Mouse (Mus musculus) liver, embryonic 14.5 days (tissue): ENCODE results near the gene Rras2. TPM values are rescaled to one million over a fixed set of nuclear protein-coding genes. Genes with fewer than 3 reads are reported as not detected.
A peak's percentile ranks its signal among the peaks of the same experiment; 100 is the strongest.

Experiments
- ATAC-seq: fragments of 200-750 bp; cut with Nextera tagmentation; 2 replicates; pipeline ENCODE4 v1.8.0; 2017; ENCODE audit warnings: moderate number of reproducible peaks, mild to moderate bottlenecking, moderate library complexity; ENCODE audit not compliant: insufficient read depth
- DNase-seq, 3 experiments: peaks; one replicate each; pipeline ENCODE4 v3.0.0-alpha.2; 2012 to 2013; ENCODE audit warnings: low read depth in 3 of 3, low spot score in 3 of 3
- H3K27ac ChIP-seq: fragments of 300-500 bp; sonication (generic); 2 replicates; pipeline ENCODE4 v1.5.1; 2014; ENCODE audit warnings: moderate library complexity, mild to moderate bottlenecking, control low read depth, inconsistent platforms
- H3K27me3 ChIP-seq: fragments of 300-500 bp; sonication (generic); 2 replicates; pipeline ENCODE4 v1.6.1; 2014; ENCODE audit warnings: mild to moderate bottlenecking, low read length, moderate library complexity; ENCODE audit not compliant: control insufficient read depth, insufficient read depth
- H3K36me3 ChIP-seq: fragments of 300-500 bp; sonication (generic); replicated peaks from 2 replicates; pipeline ENCODE4 v1.6.1; 2014; ENCODE audit warnings: low read depth; ENCODE audit not compliant: control insufficient read depth, insufficient read depth
- H3K4me1 ChIP-seq, 2 experiments: fragments of 200-500 bp in 1 of 2; fragments of 300-500 bp in 1 of 2; sonication (generic) in 1 of 2; replicated peaks; 2 replicates each; pipeline ENCODE4 v1.6.1; 2012 to 2014; ENCODE audit warnings: antibody characterized with exemption in 1 of 2, inconsistent platforms in 1 of 2, low read length in 1 of 2; ENCODE audit not compliant: control insufficient read depth in 2 of 2, insufficient read depth in 2 of 2
- H3K4me2 ChIP-seq: fragments of 300-500 bp; sonication (generic); 2 replicates; pipeline ENCODE4 v1.6.1; 2014; ENCODE audit warnings: low read depth, mild to moderate bottlenecking, control low read depth, moderate library complexity
- H3K4me3 ChIP-seq, 2 experiments: fragments of 200-500 bp in 1 of 2; fragments of 300-500 bp in 1 of 2; sonication (generic) in 1 of 2; 2 replicates each; pipeline ENCODE4 v1.5.1; 2012 to 2014; ENCODE audit warnings: low read depth in 2 of 2, low read length in 2 of 2, mild to moderate bottlenecking in 2 of 2, control low read depth in 1 of 2, inconsistent platforms in 1 of 2, moderate library complexity in 1 of 2; ENCODE audit not compliant: insufficient read depth in 1 of 2
- H3K9ac ChIP-seq: fragments of 300-500 bp; sonication (generic); replicated peaks from 2 replicates; pipeline ENCODE4 v1.6.1; 2014; ENCODE audit warnings: mild to moderate bottlenecking, control low read depth, moderate library complexity
- H3K9me3 ChIP-seq: fragments of 300-500 bp; sonication (generic); 2 replicates; pipeline ENCODE4 v1.6.1; 2016; ENCODE audit warnings: low read length, mixed read lengths; ENCODE audit not compliant: control insufficient read depth
- CTCF ChIP-seq: IDR thresholded peaks from 2 replicates; pipeline ENCODE4 v1.5.1; 2016; ENCODE audit warnings: antibody characterized with exemption, low read depth, control low read depth
- EP300 ChIP-seq: IDR thresholded peaks from 2 replicates; pipeline ENCODE4 v1.6.1; 2016; ENCODE audit warnings: antibody characterized with exemption, low read depth
- WGBS: fragments of 180-500 bp; shearing (Covaris S2); extraction: QIAGEN DNeasy Blood & Tissue Kit; methylation state at CpG from one replicate; pipeline ENCODE4 v1.1.7; 2014; ENCODE audit not compliant: insufficient replicate concordance; 5-methylcytosine and 5-hydroxymethylcytosine counted together
- polyA plus RNA-seq, 2 experiments: library from polyadenylated mRNA; depleted of rRNA in 1 of 2; stranded (reverse) in 1 of 2; unstranded in 1 of 2; fragments of >200 nt; fragmentation: Nextera tagmentation in 1 of 2; extraction: Ambion mirVana in 1 of 2; gene quantifications; 2 replicates each; pipeline versions ENCODE4 v1.2.1 to v1.2.3; 2012 to 2014

Rras2 gene
- polyA plus RNA-seq, 2 experiments: 5.3 to 7.9 TPM

- ATAC-seq: no peak
- no peak overlapping the region for H3K9ac ChIP-seq
- TF ChIP-seq CTCF: no peak
- no peak for TF ChIP-seq EP300
- no peaks in the 10 kb centered on the region for H3K36me3 ChIP-seq
- no peaks in the 10 kb centered on the region for H3K9me3 ChIP-seq
- WGBS: 30% methylated on average over 5 of the region's 5 CpGs
- no peaks in the 10 kb centered on the region; the same call in 1 of the 2 replicates for H3K27me3 ChIP-seq
- H3K4me1 ChIP-seq: no peaks in the 10 kb centered on the region
- H3K27ac ChIP-seq: no peak overlapping the region
- H3K4me3 ChIP-seq: no peak overlapping the region
- no peak overlapping the region for H3K4me2 ChIP-seq
- no peak for DNase-seq
Observed at GRCm38 (mm10) chr7:114133957-114134356, 16.4 kb upstream of the Rras2 start.

GRCm38 (mm10) chr7:114132316-114132715 lies 14.7 kb upstream of the Rras2 start:
- Histone ChIP-seq H3K9ac (no peak overlapping the region), H3K4me3 (no peak overlapping the region), H3K9me3 (no peaks in the 10 kb centered on the region), H3K4me1 (no peaks in the 10 kb centered on the region), H3K4me2 (no peak overlapping the region), H3K27ac (no peak overlapping the region), H3K27me3 (no peaks in the 10 kb centered on the region; the same call in 1 of the 2 replicates), H3K36me3 (no peaks in the 10 kb centered on the region)
- 59% methylated on average over 8 of the region's 8 CpGs for WGBS
- DNase-seq: no peak
- no peak for ATAC-seq
- TF ChIP-seq EP300 (no peak), CTCF (no peak)

DNA sequence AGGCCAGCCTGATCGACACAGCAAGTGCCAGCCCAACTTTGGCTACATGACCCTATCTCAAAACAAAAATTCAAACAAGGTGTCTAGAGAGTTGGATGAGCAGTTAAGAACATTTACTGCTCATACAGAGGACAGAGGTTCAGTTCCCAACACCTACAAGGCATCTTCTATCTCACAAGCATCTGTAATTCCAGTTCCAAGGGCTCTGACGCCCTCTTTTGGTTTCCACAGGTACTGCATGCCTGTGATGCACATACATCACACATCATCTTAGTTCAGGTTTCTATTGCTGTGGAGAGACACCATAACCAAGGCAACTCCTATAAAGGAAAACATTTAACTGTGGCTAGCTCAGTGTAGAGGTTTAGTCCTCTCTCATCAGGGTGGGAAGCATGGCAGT lies 11.7 kb upstream of the Rras2 start:
- ATAC-seq: no peak
- no peaks in the 10 kb centered on the region for H3K4me1 ChIP-seq
- no peak for TF ChIP-seq EP300
- TF ChIP-seq CTCF: peak; percentile 27; the same call in 1 of the 2 replicates
- no peaks in the 10 kb centered on the region for H3K9me3 ChIP-seq
- H3K27me3 ChIP-seq: no peaks in the 10 kb centered on the region
- no peak overlapping the region for H3K9ac ChIP-seq
- H3K4me3 ChIP-seq: no peak overlapping the region
- H3K4me2 ChIP-seq: no peak overlapping the region
- no peaks in the 10 kb centered on the region for H3K36me3 ChIP-seq
- no peak for DNase-seq
- no peak overlapping the region for H3K27ac ChIP-seq
- 40% methylated on average over 2 of the region's 2 CpGs for WGBS

DNA sequence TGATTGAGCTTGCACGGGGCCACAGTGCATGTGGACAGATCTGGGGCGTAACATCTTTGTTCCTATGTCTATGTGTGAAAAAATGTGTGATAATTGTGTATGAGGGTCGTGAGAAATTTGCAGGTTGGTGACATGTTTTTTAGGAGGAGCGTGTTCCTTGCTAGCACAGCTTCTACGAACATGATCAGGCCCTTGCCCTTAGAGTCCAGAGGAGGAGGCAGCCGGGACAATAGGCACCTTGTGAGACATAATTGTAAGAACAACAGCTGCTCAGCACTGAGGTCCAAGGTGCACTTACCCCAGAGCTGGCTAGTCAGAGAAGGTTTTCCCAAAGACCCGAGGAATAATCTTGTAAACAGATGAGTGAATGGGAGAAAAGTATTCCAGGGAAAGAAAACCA lies 599 bp upstream of the Rras2 start:
- Histone ChIP-seq H3K27ac (no peak overlapping the region), H3K9me3 (no peaks in the 10 kb centered on the region), H3K9ac (no peak overlapping the region), H3K4me3 (no peak overlapping the region), H3K4me2 (peak overlapping the region; percentile 56), H3K36me3 (no peaks in the 10 kb centered on the region), H3K27me3 (peaks cover 31% of the 10 kb centered on the region), H3K4me1 (no peaks in the 10 kb centered on the region; a peak in 2 of 4 replicates)
- ATAC-seq (no peak), DNase-seq (no peak)
- WGBS: 41% methylated on average over 7 of the region's 7 CpGs
- no peak for TF ChIP-seq EP300
- TF ChIP-seq CTCF: no peak

DNA sequence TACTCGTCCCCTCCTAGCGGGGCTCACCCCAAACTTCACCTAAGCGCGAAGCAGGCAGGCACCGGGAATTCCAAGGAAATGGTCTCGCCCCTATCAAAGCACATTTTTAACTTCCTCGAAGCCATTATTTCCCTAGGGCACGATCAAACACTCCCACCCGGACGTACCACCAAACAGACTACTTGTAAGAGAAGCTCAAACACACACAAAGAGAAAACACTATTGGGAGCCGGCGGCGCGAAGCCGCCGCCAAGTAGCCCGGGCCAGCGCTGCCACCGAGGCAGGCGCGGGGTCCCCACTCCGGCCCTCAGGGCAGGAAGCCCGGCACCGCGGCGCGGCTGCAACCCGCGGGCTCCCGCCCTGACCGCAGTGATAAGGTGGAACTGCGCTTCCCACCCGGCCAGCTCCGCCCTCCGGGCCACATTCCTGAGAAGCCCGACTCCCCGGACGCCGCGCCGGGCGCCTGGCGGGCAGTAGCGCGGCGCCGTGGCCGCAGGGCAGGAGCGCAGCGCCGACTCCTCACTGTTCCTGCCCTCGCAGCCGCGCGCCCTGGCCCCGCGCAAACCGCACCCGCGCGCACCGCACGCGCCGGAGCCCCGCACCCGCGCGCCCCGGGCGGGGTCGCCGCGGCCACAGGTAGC lies 750 bp downstream of the Rras2 start:
- WGBS: under 1% methylated on average over 72 of the region's 74 CpGs
- Histone ChIP-seq H3K27me3 (peaks cover 31% of the 10 kb centered on the region), H3K9ac (peak overlapping the region; percentile 32; the same call in 1 of the 2 replicates), H3K4me1 (peaks cover 0 to 1% of the 10 kb centered on the region in 2 experiments; a peak in 2 of 4 replicates), H3K4me3 (peak overlapping the region; percentile 47 to 65), H3K4me2 (peak overlapping the region; percentile 56), H3K27ac (no peak overlapping the region), H3K36me3 (no peaks in the 10 kb centered on the region), H3K9me3 (no peaks in the 10 kb centered on the region)
- peak in 1 of 3 experiments; percentile 19 for DNase-seq
- TF ChIP-seq CTCF: no peak
- no peak for TF ChIP-seq EP300
- ATAC-seq: peak; percentile 67
